Mouse (Mus musculus) cortical plate, adult 2 months (tissue): ENCODE measurements around the gene Frmpd2.

Experiments
- CTCF ChIP-seq: fragments of 200-500 bp; IDR thresholded peaks from 2 replicates; pipeline ENCODE4 v1.5.1; 2011; ENCODE audit warnings: mild to moderate bottlenecking, control low read depth, low read length; ENCODE audit not compliant: insufficient read depth; ENCODE audit errors: extremely low read depth
- POLR2A ChIP-seq: fragments of 200-500 bp; IDR thresholded peaks from 2 replicates; pipeline ENCODE4 v1.6.1; 2011; ENCODE audit warnings: mild to moderate bottlenecking, low read length, control low read depth; ENCODE audit not compliant: insufficient read depth; ENCODE audit errors: extremely low read depth

GRCm38 (mm10) chr14:33545565-33546143 lies 74.2 kb downstream of the Frmpd2 start:
- no peak for TF ChIP-seq POLR2A
- no peak for TF ChIP-seq CTCF
